Mouse (Mus musculus) ovary, postnatal 36 days (tissue): ENCODE data around the gene Col4a2.

ENCODE experiments used
- DNase-seq: peaks from one replicate; pipeline ENCODE4 v3.0.0; 2022; ENCODE audit warnings: low spot score, mixed read lengths

The Col4a2 gene

GRCm38 (mm10) chr8:11312349-11313175 lies at the start of gene Col4a2, which contains the start of gene Col4a1:
Gene Col4a2 (plus strand): TSS chr8:11312805.
Gene Col4a1 (minus strand): TSS chr8:11312826.
- peak; percentile 78 for DNase-seq

GRCm38 (mm10) chr8:11263848-11264247 lies 48.8 kb upstream of the Col4a2 start:
- no peak for DNase-seq

- DNase-seq: no peak
These were observed 46.6 kb upstream of the Col4a2 start for GRCm38 (mm10) chr8:11265971-11266370.

GRCm38 (mm10) chr8:11266471-11266870 lies 46.1 kb upstream of the Col4a2 start:
- no peak for DNase-seq

GRCm38 (mm10) chr8:11268753-11269152 lies 43.9 kb upstream of the Col4a2 start:
- no peak for DNase-seq

- DNase-seq: no peak
These were observed 41.8 kb upstream of the Col4a2 start for GRCm38 (mm10) chr8:11270826-11271225.

- DNase-seq: no peak
These were observed 40.4 kb upstream of the Col4a2 start for GRCm38 (mm10) chr8:11272205-11272604.

GRCm38 (mm10) chr8:11273506-11274158 lies 39.0 kb upstream of the Col4a2 start:
- no peak for DNase-seq

- DNase-seq: no peak
These were observed 38.2 kb upstream of the Col4a2 start for GRCm38 (mm10) chr8:11274415-11274814.

GRCm38 (mm10) chr8:11276286-11276685 lies 36.3 kb upstream of the Col4a2 start:
- no peak for DNase-seq

- no peak for DNase-seq
These were observed 35.0 kb upstream of the Col4a2 start for GRCm38 (mm10) chr8:11277602-11278051.

GRCm38 (mm10) chr8:11278101-11278611 lies 34.4 kb upstream of the Col4a2 start:
- no peak for DNase-seq

- DNase-seq: no peak
These were observed 33.2 kb upstream of the Col4a2 start for GRCm38 (mm10) chr8:11279296-11279826.

- DNase-seq: no peak
These were observed 31.8 kb upstream of the Col4a2 start for GRCm38 (mm10) chr8:11280721-11281268.

GRCm38 (mm10) chr8:11282139-11282538 lies 30.5 kb upstream of the Col4a2 start:
- DNase-seq: no peak

- DNase-seq: no peak
These were observed 29.9 kb upstream of the Col4a2 start for GRCm38 (mm10) chr8:11282696-11283095.

- no peak for DNase-seq
These were observed 29.4 kb upstream of the Col4a2 start for GRCm38 (mm10) chr8:11283217-11283616.

- no peak for DNase-seq
These were observed 27.2 kb upstream of the Col4a2 start for GRCm38 (mm10) chr8:11285437-11285836.

GRCm38 (mm10) chr8:11287139-11287538 lies 25.5 kb upstream of the Col4a2 start:
- no peak for DNase-seq

GRCm38 (mm10) chr8:11288286-11288685 lies 24.3 kb upstream of the Col4a2 start:
- no peak for DNase-seq

- no peak for DNase-seq
These were observed 22.1 kb upstream of the Col4a2 start for GRCm38 (mm10) chr8:11290533-11290932.

GRCm38 (mm10) chr8:11292611-11293010 lies 20.0 kb upstream of the Col4a2 start:
- no peak for DNase-seq
